Comparison of ENCODE assay signal across 19 mouse cellular contexts in the genomic region with DNA sequence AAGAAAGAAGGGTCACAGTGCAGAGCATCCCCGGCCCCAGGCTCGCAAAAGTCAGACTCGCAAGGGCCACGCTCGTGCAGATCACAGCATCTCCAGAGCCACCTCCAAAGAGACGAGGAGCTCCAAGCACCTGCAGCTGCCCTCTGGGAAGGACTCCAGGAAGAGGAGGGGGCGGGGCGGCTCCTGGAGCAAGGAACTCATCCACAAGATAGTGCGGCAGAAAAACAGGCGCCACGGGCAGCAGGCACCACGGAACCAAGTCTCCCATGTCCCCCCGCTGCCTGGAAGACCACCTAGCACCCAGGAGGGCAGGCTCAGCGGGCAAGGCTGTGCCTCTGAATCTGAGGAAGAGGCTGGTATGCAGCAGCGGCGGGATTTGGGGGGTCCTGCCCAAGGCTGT. TPM values are rescaled to one million over a fixed set of nuclear protein-coding genes. Genes with fewer than 3 reads are reported as not detected.
A peak's percentile ranks its signal among the peaks of the same experiment; 100 is the strongest.
DNase-seq lines count a peak whose midpoint lies in the region; TF ChIP-seq lines count a peak whose summit lies in the region.
"Had no signal": no experiment of that assay in that cellular context is flagged by ENCODE, and none has a peak within 500 bp of the region (broad histone marks: within the 10 kb centered on the region; RNA-seq: fewer than 3 reads in every experiment).

No protein-coding gene starts in this region.

- peaks cover 16 to 30% of the 10 kb centered on the region in 2 experiments for H3K4me1 ChIP-seq in CH12.LX (ENCODE audit: control insufficient read depth in 1 of 2, insufficient read depth in 2 of 2)
- peaks cover 27% of the 10 kb centered on the region for H3K4me1 ChIP-seq in E14TG2a.4 (replicated peaks; ENCODE audit: low read depth, low read length)
- H3K4me1 ChIP-seq: heart, embryonic 12.5 days had no signal

- no peak for TF ChIP-seq POLR2A in CH12.LX (IDR thresholded peaks at IDR 0.05; ENCODE audit: low read depth, low read length)

- peak overlapping the region in 1 of 3 experiments; percentile 21 for H3K4me3 ChIP-seq in CH12.LX (replicated peaks in 1 of 3; ENCODE audit: low read depth in 2 of 3, low read length in 2 of 3, poor library complexity in 1 of 3)
- peak overlapping the region; percentile 57 for H3K4me3 ChIP-seq in E14TG2a.4 (replicated peaks; ENCODE audit: low read length)
- H3K4me3 ChIP-seq: embryonic facial prominence, embryonic 15.5 days; erythroblast, embryonic 14.5 days; forebrain, embryonic 10.5 days; gastrocnemius, adult 2 months; heart, embryonic 12.5 days; hindbrain, embryonic 10.5 days had no signal

- peaks cover 93% of the 10 kb centered on the region for H3K27me3 ChIP-seq in CH12.LX (replicated peaks)
- peaks cover 83% of the 10 kb centered on the region for H3K27me3 ChIP-seq in E14TG2a.4 (ENCODE audit: insufficient read depth, low read length)

- peak overlapping the region; percentile 52; the same call in 1 of the 2 replicates for H3K4me2 ChIP-seq in CH12.LX (ENCODE audit: insufficient read depth, low read depth, poor library complexity, severe bottlenecking)
- H3K4me2 ChIP-seq: embryonic facial prominence, embryonic 15.5 days; heart, embryonic 12.5 days; hindbrain, embryonic 14.5 days had no signal

- dilution Hi-C loops in CH12.LX (cut with MboI; ENCODE audit: extremely low pct_ligation_motif_present, extremely low pct_unique_long_range_greater_than_20kb, low sequenced_read_pairs), result no loop called here

- DNase-seq in cerebellum, adult 9-10 months, result peak; percentile 47
- DNase-seq in cerebellum, adult 11 months, result no peak
- DNase-seq in CH12.LX (ENCODE audit: extremely low read depth) (no peak), ZHBTc4 (ENCODE audit: low read depth, low spot score) (peak; percentile 50)
- DNase-seq in adrenal gland, postnatal 36 days, result no peak
- no peak for DNase-seq in urinary bladder, postnatal 10 days (ENCODE audit: low spot score)
- no peak for DNase-seq in retina, embryonic 14.5 days (ENCODE audit: low spot score)
- DNase-seq: adrenal gland, postnatal 14 days; embryo, embryonic 11 days; gastrocnemius, adult 2 months; gastrocnemius, postnatal 25 days; kidney, adult 2 months had no signal

- in situ Hi-C loops in CH12.LX (cut with MboI; ENCODE audit: low pct_ligation_motif_present, low pct_unique_long_range_greater_than_20kb, low sequenced_read_pairs), result loop anchor here (10.0 kb wide), 2 partner anchors 288 to 408 kb away; no protein-coding TSS in a partner anchor

- H3K9me3 ChIP-seq in CH12.LX (replicated peaks; ENCODE audit: low read length) (no peaks in the 10 kb centered on the region), E14TG2a.4 (ENCODE audit: low read length) (no peaks in the 10 kb centered on the region)
- H3K9me3 ChIP-seq: embryonic facial prominence, embryonic 15.5 days; forebrain, embryonic 10.5 days; heart, embryonic 12.5 days; hindbrain, embryonic 10.5 days had no signal

- no peak overlapping the region for H3K9ac ChIP-seq in CH12.LX (ENCODE audit: insufficient read depth, low read depth)
- H3K9ac ChIP-seq: embryonic facial prominence, embryonic 15.5 days; heart, embryonic 12.5 days; hindbrain, embryonic 14.5 days had no signal

- no peaks in the 10 kb centered on the region for H3K79me2 ChIP-seq in CH12.LX (replicated peaks; ENCODE audit: control insufficient read depth, extremely low read depth, insufficient read depth, poor library complexity, severe bottlenecking)

- TF ChIP-seq CTCF in CH12.LX (conservative IDR thresholded peaks at IDR 0.05 in 1 of 2, IDR thresholded peaks at IDR 0.05 in 1 of 2; ENCODE audit: low read depth in 2 of 2, low read length in 2 of 2) (no peak), E14TG2a.4 (conservative IDR thresholded peaks at IDR 0.05; ENCODE audit: low read length) (no peak)

- no peak overlapping the region for H3K27ac ChIP-seq in CH12.LX (ENCODE audit: insufficient read depth, low read depth)
- H3K27ac ChIP-seq: embryonic facial prominence, embryonic 15.5 days; forebrain, embryonic 10.5 days; gastrocnemius, adult 2 months; hindbrain, embryonic 10.5 days; hindbrain, embryonic 14.5 days had no signal

- no peaks in the 10 kb centered on the region for H3K36me3 ChIP-seq in CH12.LX (replicated peaks in 1 of 2; ENCODE audit: control insufficient read depth in 1 of 2, insufficient read depth in 1 of 2, low read length in 1 of 2)
- no peaks in the 10 kb centered on the region for H3K36me3 ChIP-seq in E14TG2a.4 (ENCODE audit: insufficient read depth, low read length)
- H3K36me3 ChIP-seq: forebrain, embryonic 10.5 days; heart, embryonic 12.5 days; hindbrain, embryonic 10.5 days had no signal

- no peak for TF ChIP-seq RAD21 in CH12.LX (IDR thresholded peaks at IDR 0.05; ENCODE audit: low read depth, low read length)

- TF ChIP-seq EP300 in CH12.LX (IDR thresholded peaks at IDR 0.05; ENCODE audit: low read length), result no peak

TF ChIP-seq in CH12.LX, 34 proteins besides CTCF, POLR2A, EP300 and RAD21:
- TF ChIP-seq SMC3 (IDR thresholded peaks at IDR 0.05; ENCODE audit: low read depth, low read length) (no peak), UBTF (IDR thresholded peaks at IDR 0.05; ENCODE audit: low read depth, low read length) (no peak), HCFC1 (IDR thresholded peaks at IDR 0.05; ENCODE audit: low read depth, low read length) (no peak)

RNA-seq across cellular contexts. Expression of a gene that starts 19.1 kb away (rescaled TPM):
- total RNA-seq in CH12.LX (2012; rRNA removed) (30.1 and 31.0 TPM in 2 replicates), CH12.LX (2014; rRNA removed) (11.0 and 11.3 TPM in 2 replicates)
- polyA plus RNA-seq in CH12.LX (2012; ENCODE audit: insufficient read length, low read depth), result 63.5 and 68.4 TPM in 2 replicates
- total RNA-seq in adrenal gland, postnatal 36 days (2021), result 10 to 100 TPM; 14.0 to 15.5 TPM

Comparison
In these comparisons a context has a peak if more than half of its experiments do, and no peak if none do; other contexts are left out.
1. DNase-seq: peak in cerebellum, adult 9-10 months (single experiment) and ZHBTc4 (single experiment); none in cerebellum, adult 11 months (single experiment), CH12.LX (single experiment), adrenal gland, postnatal 36 days (0 of 2), urinary bladder, postnatal 10 days (single experiment) and retina, embryonic 14.5 days (single experiment).